Mouse (Mus musculus) activated CD4-positive, CD25-positive, alpha-beta regulatory T cell, adult 9 weeks (primary cell): ENCODE measurements around the gene Myo1d. TPM values are rescaled to one million over a fixed set of nuclear protein-coding genes. Genes with fewer than 3 reads are reported as not detected.

Source experiments
- polyA plus RNA-seq: library from polyadenylated mRNA; unstranded; fragments of 100-300 nt; shearing (Covaris generic); gene quantifications from one replicate; pipeline ENCODE4 v1.2.1, GENCODE M21; 2017

Myo1d gene
- 2.4 TPM for polyA plus RNA-seq

GRCm38 (mm10) chr11:80779527-80780344, at the start of gene Myo1d:
TSS of gene Myo1d (minus strand) at chr11:80780025.

GRCm38 (mm10) chr11:80809993-80810821, 30.4 kb upstream of the Myo1d start, which contains the start of gene Tmem98:
TSS of gene Tmem98 (plus strand) at chr11:80810175.

GRCm38 (mm10) chr11:80476222-80477189, 303.3 kb downstream of the Myo1d start, which contains the start of gene Cdk5r1:
TSS of gene Cdk5r1 (plus strand) at chr11:80477023.

Other genes with a start within 250 kb of the Myo1d start
- 0.22 TPM for gene Tmem98, start 30.1 kb upstream of the Myo1d start, polyA plus RNA-seq
- gene Spaca3, start 78.3 kb upstream of the Myo1d start, polyA plus RNA-seq: not detected